Mouse (Mus musculus): ENCODE results near the gene 1810013L24Rik.
A peak's percentile ranks its signal among the peaks of the same experiment; 100 is the strongest.
"Not testable (repeated sequence)": the region's sequence is repeated elsewhere in the genome, so short reads cannot be mapped to it uniquely, and the experiment has no call there.

Gene 1810013L24Rik

DNA sequence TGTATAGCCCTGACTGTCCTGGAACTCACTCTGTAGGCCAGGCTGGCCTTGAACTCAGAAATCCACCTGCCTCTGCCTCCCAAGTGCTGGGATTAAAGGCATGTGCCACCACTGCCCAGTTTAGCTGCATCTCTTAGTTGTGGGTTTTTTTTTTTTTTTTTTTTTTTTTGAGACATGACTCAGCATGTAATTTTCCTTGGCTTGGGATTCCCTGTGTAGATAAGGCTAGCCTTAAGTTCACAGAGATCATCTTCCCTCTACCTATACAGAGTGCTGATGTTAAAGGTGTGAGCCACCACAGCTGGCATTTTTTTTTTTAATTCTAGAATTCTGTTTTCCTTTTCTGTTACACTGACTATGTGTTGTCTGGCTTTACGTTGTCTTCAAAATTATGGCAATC is 7.7 kb downstream of the 1810013L24Rik start:
- no peak for DNase-seq

DNA sequence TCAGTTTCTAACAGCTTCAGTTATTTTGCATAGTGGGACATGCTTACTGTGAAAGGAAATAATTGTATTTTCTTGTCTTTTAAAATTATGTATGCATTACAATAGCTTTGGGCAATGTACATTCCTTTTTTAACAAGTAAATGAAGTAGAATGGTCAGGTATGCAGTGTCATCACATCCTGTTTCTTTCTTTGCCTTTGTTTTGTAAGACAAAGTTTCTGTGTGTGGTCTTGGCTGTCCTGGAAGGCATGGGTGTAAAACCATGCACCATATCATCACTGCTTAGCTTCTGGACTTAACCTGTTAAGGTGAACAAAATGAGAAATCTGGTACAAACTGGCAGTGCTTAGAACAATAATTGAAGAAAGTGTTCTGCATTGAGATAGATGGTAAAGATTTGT is 9.0 kb downstream of the 1810013L24Rik start:
- DNase-seq: no peak

DNA sequence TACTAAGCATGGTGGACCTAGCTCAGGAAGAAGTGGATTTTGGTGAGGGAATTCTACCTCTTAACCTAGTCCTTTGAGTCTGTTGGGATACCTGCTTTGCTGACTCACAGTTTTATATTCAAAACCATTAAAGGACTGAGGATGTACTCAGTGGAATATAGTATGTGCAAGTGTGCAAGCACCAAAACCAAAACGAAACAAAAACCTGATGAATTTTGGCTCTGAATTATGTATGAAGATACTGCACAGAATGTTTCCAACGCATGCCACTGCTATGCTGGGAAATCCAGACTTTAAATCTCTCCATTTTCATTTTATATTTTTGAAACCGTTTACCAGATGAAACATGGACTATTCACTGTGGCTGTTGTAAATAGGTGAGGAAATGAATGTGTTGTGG is 10.7 kb downstream of the 1810013L24Rik start:
- DNase-seq: no peak

DNA sequence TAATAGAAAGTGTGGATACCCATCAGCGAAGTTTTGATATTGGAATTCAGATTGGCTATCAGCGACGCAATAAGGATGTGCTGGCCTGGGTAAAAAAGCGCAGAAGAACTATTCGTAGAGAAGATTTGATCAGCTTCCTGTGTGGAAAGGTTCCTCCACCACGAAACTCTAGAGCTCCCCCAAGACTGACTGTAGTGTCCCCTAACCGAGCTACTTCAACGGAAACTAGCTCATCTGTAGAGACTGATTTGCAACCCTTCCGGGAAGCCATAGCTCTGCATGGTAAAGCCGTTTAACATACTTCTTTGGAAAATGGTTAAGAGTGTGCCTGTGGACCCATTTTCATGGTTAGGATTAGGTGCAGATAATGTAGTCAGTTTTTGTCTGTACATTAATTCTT is 13.1 kb downstream of the 1810013L24Rik start:
- DNase-seq: no peak

DNA sequence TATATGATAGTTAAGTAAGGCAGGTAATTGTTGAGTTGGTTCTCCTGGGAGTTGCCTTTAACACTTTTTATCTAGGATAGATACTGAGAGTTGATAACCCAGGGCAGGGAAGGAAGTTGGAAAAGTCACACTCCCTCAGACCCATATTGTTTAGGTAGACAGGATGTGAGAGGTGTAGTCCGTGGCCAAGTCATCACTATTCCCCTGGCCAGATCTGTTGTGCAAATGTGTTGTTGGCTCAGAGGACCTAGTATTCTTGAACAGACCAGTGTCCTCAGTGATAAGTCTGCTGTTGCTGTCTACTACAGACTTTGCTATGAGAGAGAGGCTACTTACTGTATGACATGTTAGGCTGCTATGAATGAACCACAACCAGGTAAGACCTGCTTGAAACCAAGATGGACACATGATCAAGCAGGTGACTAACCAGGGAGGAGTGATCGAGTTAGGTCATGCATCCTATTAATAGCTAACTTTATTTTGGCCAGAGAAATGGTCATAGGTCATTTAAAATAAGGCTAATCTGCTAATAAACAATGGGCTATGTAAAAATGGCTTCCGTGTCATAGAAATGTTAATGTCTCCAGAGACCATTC is 13.8 kb downstream of the 1810013L24Rik start:
- DNase-seq: peak; percentile 53

DNA sequence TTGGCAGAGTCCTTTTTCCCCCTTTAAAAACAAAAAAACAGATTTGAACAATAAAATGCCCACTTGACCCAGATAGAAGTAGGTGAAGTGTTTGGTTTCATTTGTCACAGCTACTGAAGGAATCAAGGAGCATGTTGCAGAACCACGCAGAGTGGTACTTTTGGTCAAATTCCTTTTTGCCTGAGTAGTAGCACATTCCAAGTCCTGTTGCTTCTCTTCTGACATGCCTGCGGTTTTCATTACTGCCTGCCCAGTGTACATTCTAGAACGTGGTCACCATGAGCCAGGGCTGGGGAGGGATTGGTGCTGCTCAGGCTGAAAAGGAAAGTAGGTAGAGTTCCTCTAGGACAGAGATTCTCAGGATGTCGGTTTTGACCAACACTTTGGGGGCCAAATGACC is 16.1 kb downstream of the 1810013L24Rik start:
- no peak for DNase-seq

DNA sequence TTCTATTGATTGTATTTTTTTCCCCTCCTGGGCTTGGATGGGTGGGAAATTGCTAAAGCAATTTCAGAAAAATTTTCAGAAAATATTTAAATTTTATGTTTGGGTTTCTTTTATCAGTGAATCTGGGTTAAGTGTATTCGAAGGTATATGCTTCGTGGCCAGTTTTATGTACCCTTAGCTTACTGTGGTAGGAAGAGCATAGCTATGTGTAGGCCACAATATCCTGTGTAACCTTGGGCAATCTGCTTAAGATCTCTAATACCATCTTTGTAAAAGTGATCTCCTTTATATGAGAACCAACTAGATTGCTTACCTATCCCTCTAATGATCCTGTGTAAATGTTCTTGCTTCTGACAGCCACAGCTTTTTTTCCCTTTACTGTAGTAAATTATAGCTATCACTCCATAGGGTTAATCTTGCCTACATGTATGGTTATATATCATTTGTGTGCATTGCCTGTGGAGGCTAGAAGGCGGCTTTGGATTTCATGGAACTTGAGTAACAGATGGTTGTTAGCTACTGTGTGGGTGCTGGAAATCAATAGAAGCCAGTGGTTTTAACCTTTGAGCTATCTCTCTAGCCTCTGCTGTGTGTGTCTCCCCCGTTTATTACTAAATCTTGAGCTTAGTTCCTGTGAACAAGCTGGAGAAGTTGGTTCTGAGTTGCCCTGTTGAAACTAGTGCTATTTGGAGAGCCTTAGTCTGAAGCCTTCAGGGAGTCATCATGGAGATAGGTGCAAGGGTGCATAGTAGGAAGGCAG is 18.6 kb downstream of the 1810013L24Rik start:
- no peak for DNase-seq

DNA sequence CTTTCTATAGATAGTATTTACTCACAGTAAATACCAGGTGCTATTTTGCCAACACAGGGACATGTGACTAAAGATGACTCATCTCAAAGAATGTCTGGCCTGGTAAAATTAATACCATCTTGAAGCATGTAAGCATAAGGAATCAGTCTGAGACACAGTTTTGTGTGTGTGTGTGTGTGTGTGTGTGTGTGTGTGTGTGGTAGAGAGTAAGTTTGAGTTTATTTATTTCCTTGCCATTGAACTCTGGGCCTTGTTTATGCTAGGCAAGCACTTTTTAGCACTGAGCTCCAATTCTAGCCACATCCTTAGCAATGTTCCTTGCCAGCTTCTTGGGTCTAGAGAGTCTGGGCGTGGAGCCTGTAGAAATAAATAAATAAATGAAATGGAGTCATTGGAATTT is 20.0 kb downstream of the 1810013L24Rik start:
- no peak for DNase-seq

DNA sequence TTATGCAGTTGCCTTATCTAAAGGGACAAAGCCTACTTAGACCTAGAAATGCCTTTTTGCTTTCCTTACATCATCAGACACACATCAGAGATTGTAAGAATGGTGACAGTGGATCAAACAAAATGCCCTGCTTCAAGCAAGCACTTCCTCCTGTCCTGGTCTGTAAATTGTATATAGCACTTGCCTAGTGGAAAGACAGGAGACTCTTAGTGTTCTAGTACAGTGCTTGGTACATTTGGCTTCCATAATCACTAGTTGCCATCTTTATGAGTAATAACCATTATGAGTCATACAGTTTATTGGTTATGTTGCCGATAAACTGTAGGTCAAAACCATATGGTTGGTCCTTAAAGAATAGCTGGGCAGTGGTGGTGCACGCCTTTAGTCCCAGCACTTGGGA is 25.2 kb downstream of the 1810013L24Rik start:
- DNase-seq: no peak

DNA sequence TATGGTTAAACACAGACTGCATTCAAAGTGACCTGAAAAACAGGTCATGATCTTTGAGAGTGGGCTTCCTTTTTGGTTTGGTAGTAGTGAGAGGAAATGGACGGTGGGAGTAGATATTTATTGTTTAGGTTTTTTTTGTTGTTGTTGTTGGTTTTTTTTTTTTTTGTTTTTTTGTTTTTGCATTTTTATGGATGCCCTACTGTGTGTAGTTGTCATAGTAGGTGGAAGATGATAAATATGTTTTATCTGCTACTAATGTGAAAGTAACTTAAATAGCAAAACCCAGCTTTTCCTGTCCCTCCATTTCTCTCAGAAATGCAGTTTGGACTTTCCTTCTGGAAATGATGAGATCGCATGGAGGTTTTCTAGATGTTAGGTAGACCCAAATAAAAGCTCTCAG is 26.9 kb downstream of the 1810013L24Rik start:
- no peak for DNase-seq

DNA sequence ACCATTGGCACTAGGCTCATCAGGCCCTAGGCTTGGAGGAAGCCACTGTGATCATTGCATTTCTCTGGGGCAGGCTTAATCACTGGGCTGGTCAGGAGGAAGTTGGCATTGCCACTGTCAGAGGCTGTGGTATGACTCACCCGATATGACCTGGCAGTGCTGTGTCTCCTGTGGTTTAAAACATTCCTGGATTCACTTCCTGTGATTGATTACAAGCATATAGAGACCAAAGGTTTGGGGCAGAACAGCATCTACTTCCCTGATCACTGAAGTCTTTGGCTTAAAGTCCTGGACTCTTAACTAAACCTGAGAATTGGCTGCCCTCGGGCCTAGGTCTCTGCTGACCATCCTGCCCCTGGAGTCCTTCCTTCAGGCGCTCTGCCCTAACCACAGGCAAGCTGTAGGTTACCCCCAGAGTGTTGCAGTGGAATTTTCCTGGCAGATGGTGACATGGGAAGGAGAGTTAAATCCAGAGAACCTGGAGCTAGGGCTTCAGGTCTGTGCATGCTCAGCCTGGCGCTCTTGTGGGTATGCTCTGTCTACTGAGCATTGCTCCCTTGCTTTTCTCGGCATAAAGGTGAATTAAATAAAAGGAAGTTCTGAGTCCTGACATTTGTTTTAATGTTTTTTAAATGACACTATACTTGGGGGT is 32.6 kb downstream of the 1810013L24Rik start:
- DNase-seq: no peak

DNA sequence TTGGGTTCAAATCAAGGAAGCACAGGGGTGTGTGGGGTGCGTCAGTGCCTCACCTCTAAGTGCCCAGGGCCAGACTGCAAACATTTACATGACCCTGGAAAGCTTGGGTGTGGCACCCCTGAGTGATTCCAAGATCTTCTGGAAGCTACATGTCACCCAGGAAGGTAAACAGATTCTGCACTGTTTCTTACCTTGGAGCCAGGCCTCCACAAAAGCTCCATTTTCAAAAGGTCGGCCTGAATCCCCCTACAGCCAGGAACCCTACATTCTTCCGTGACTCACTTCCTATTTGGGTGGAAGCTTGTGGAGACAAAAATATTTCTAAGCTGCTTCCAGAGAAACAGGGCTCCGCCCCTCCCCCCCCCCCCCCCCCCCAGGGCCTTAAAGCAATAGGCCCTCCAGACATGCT is 34.3 kb downstream of the 1810013L24Rik start:
- peak; percentile 16 for DNase-seq

DNA sequence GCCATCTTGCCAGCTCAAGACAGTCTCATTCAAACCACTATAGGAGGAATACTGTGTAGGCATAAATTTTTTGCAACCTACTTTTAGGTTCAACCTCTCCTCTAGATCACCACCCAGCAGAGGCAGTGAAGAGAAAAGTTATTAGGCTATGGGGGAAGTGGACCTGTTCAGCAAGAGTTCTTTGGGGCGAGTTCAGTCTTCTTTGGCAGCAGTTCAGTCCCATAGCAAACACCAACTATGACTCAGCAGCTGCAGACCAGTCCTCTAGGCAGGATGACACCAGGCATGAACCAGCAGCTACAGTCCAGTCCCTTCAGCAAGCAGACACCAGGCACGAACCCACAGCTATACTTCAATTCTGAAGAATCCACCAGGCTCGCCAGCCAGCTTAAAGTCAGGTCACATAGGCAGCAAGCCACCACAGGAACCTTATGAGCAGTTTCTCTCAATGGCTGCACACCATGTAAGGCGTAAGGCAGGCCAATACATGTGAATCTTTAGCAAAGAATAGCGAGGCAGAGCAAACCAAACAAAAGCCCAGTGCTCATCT is 37.6 kb downstream of the 1810013L24Rik start:
- DNase-seq: peak; percentile 14

DNA sequence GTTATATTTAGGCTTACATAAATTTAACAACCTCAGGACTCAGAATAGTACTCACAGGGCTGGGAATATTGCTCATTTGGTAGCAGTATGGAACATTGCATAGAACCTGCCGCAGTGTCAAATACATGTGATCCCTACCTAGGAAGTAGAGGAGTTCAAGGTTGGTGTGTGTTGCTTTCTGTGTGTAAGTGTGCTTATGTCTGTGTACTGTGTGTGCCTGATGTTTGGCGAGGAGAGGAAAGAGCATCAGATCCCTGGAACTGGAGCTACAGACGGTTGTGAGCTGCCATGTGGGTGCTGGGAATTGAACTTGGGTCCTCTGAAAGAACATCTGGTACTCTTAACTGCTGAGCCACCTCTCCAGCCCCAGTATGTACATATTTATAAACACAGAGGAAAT is 38.6 kb downstream of the 1810013L24Rik start:
- no peak for DNase-seq

DNA sequence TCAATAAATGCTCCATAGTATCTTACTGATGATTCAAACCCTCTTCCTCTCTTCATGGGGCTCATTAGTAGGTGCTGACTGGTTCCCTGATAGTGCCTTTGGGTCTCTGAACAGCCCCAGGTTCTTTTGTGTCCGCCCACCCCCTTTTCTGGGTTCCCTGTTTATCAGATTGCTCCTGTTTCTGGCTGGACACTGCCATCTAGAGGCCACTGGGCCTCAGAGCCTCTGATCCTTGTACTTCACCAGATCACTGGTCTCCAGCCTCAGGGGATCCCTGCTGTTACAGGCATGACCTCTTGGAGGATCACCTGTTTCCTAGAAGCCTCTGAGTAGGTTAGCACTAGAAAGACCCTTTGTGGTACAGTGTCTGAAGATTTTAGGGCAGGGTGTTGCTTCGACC is 39.8 kb downstream of the 1810013L24Rik start:
- peak; percentile 69 for DNase-seq

DNA sequence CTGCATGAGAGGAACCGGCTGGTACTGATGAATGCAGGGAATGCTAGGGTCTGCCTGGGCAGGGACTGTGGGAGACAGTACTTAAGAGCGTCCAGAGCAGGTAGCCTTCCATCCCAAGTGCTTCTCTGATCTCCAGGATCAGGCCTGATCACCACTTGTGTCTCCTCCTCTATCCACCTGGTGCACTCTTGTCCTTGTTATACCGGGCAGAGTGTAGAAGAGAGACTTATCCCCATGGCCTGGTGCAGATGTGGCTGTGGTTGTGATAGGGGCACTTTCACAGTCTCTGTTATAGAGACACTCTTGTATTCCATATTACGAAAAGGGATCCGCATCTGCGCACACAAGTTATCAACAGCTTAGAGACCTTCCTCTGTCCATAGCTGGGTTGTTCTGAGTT is 41.5 kb downstream of the 1810013L24Rik start:
- DNase-seq: no peak

DNA sequence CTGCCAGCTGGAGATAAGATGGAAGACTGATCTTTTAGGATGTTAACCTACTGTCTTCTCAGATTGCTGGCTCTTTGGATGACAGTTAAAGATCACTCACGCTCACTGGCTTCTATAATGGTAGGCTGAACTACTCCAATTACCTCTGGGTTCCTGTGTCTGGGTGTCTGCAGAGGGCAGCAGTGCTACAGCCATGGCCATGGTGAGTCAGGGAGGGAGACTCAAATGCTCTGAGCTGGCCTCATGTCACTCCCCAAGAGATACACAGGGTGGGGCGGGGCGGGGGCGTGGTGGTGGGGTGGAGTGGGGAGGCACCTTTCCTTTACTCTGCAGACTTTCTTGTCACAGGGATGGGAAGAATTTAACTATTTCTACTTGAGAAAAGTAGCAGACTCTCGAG is 42.1 kb downstream of the 1810013L24Rik start:
- DNase-seq: no peak

DNA sequence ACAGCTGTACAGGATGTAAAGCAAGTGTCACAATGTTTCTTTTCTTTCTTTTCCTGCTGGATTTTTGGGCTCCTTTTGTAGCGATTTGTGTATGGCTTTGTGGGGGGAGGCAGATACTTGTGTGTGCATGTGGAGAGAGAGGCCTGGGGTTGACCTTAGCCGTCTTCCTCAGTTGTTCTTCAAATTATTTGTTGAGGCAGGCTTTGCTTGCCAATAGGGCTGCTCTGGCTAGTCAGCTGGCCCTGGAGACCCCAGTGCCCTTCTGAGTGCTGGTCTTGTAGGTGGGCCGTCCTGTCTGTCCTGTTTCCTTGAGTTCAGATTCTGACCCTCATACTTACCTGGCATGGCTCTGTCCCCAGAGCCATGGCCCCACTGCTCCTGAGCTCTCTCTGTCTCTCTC is 42.6 kb downstream of the 1810013L24Rik start:
- no peak for DNase-seq

DNA sequence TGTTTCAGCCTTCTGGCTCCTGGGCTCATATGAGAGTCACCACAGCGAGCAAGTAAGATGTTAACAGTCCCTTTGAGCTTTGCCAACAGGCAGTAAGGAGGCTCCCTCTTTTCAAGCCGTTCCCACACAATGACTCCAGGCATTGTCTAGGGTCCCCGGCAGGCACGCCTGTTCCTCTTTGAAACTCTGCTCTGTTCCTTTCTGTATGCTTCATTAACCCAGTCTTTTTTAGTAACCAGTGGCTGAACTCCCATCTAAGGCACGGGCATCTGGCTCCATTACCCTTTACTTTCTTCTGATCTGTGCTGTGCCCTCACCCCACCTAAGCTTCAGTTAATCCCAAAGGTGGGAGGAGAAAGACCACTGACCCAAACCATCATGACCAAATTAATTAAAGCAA is 50.2 kb downstream of the 1810013L24Rik start:
- DNase-seq: no peak

DNA sequence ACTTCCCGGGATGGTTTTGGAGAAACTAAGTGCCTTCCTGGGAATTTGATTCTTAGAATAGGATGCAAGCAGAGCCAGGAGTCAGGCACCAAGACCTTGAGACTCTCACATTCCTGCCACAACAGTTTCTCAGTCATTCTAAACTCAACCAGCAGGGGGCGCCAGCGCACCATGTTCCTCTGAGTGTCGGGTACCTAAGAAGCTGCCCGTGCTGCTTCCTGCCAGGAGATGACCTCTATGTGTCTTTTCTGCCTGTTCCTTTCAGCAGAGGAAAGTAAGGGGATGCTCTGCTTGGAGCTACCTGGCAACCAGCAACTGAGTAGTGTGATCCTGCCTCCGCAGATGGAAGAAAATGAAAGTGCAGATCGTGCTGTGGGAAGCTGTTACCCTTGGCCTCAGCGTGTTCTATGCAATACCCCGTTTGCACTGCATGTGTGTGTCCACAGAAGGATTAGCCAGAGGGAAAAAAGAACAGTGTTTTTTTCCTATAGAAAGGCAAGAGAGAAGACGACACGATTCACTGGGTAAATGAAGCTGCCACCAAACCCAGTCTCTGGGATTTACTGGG is 53.9 kb downstream of the 1810013L24Rik start:
- DNase-seq: peak; percentile 61

DNA sequence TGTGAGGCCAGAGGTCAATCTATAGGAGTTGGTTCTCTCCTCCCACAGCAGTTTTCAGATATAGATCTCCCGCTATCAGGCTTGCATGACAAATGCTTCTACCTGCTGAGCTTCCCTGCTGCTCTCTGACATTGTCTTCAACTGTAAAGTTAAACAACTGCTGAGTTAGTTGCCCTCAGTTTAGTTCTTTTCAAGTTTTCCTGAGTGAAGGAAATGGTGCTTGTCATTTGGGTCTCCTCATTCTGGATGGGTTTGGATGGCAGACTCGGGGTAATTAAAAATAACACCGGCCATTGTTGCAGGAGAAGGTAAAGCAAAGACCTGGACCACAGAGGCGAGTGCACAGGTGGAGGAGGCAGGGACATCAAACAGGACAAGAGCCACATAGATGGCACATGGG is 64.3 kb downstream of the 1810013L24Rik start:
- DNase-seq: not testable (repeated sequence)

DNA sequence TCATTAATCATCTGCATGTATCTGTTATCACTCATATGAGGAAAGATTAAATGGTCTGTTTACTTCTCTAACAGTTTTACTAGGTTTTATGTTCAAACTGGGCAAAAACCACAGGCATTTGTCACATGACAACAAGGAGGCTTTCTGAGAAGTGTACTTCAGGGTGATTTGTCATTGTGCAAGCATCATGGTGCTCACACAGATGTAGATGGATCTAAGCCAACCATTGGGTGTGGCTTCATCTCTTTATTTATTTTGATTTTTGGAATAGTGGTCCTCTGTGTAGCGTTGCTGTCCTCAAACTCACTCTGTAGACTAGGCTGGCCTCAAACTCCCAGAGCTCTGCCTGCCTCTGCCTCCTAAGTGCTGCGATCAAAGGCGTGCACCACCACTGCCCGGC is 65.4 kb downstream of the 1810013L24Rik start:
- no peak for DNase-seq

DNA sequence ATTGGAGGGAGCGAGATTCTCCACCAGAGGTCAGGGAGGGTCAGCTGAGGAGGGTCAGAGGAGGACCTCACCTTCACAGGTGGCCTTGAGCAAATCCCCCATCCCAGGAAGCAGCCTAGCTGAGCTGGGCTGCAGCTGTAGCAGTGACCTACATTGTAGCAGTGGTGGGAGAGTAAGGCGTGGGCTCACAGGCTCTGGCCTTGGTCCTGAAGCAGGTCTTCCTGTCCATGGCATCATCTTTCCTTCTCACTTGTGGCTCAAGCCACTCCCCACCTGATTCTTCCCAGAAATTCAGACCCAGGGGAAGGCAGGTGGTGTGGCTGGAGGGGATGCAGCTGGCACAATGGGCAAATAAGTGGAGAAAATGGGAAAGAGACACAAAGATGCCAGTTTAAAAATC is 76.2 kb downstream of the 1810013L24Rik start:
- DNase-seq: not testable (repeated sequence)

Data from kidney, adult 11 months (tissue).